Mouse (Mus musculus): ENCODE measurements around the gene Tmem217.

- TF ChIP-seq CTCF (conservative IDR thresholded peaks at IDR 0.05; ENCODE audit: low read length): no peak
- no peak for TF ChIP-seq NANOG (IDR thresholded peaks at IDR 0.05; ENCODE audit: borderline replicate concordance, low read length)
Observed at GRCm38 (mm10) chr17:29478271-29478670, 73.9 kb downstream of the Tmem217 start.

All from E14TG2a.4 (cell line).